Comparison of ENCODE assay signal across 17 mouse cellular contexts in the genomic region with DNA sequence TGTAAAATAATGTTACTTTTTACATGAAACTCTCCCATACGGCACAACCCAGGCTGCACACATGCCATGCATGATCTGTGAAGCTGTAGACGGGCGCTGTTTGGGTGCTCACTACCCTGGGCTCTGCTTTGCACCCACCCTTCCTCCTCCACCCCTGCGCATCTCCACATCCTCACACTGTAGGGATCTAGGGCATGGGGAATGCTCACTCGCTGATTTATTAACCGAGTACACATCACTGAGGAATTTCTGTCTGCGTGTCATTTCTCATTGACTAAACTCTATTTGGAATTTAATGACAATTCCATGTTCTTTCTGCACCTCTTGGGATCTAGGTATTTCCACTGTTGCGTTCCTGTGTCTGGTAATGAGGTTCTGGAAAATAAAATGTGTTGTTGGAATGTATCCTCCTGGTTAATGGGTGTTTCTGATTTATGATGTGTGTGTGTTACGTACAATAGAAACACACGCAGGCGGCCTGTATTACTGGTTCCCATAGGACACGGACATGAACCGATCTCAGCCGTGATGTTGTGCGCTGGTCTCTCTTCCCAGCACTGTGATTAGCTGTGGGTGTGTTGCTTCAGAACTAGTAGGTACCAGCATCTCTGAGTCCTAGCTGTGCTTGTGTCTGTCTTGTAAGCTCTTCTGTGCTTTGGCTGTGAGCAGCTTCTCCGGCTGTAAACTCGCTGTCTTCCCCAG.
DNase-seq lines count a peak whose midpoint lies in the region; ATAC-seq and TF ChIP-seq lines count a peak whose summit lies in the region.
"Had no signal": no experiment of that assay in that cellular context is flagged by ENCODE, and none has a peak within 500 bp of the region (broad histone marks: within the 10 kb centered on the region; RNA-seq: fewer than 3 reads in every experiment).

No protein-coding gene starts in this region.

- no peaks in the 10 kb centered on the region for H3K27me3 ChIP-seq in midbrain, embryonic 16.5 days (ENCODE audit: control insufficient read depth, insufficient read depth, low read depth, low read length)
- H3K27me3 ChIP-seq: CH12.LX; embryonic facial prominence, embryonic 12.5 days had no signal

- H3K9ac ChIP-seq in midbrain, embryonic 16.5 days (ENCODE audit: low read depth, low read length): no peak overlapping the region
- H3K9ac ChIP-seq: embryonic facial prominence, embryonic 12.5 days had no signal

- ATAC-seq in midbrain, embryonic 16.5 days: no peak

- no peak overlapping the region for H3K27ac ChIP-seq in gastrocnemius, adult 2 months
- H3K27ac ChIP-seq in midbrain, embryonic 16.5 days (ENCODE audit: low read length): peak overlapping the region; percentile 4; the same call in 1 of the 2 replicates
- H3K27ac ChIP-seq: embryonic facial prominence, embryonic 12.5 days; heart, adult 2 months; layer of hippocampus, adult 2 months had no signal

- no peak for DNase-seq in gastrocnemius, adult 2 months
- no peak for DNase-seq in gastrocnemius, adult 8-10 months (ENCODE audit: low spot score in 2 of 2)
- peak; percentile 13 to 23 for DNase-seq in kidney, postnatal 4 days
- no peak for DNase-seq in kidney, adult 8-10 months
- DNase-seq in forelimb bud, embryonic 11.5 days (ENCODE audit: low read depth, low spot score): peak; percentile 29
- DNase-seq in Muller cell, postnatal 12 days (ENCODE audit: inconsistent ontology term): no peak
- DNase-seq in adrenal gland, adult 2 months: no peak
- DNase-seq: cerebellum, postnatal 25 days; heart, adult 2 months; heart, postnatal 10 days; liver; lung, adult 2 months had no signal

- no peaks in the 10 kb centered on the region for H3K9me3 ChIP-seq in midbrain, embryonic 16.5 days (replicated peaks; ENCODE audit: control insufficient read depth, low read length, poor library complexity, severe bottlenecking)
- H3K9me3 ChIP-seq: embryonic facial prominence, embryonic 12.5 days; forebrain, embryonic 10.5 days had no signal

- H3K4me1 ChIP-seq in midbrain, embryonic 16.5 days (ENCODE audit: control insufficient read depth, insufficient read depth, low read length): no peaks in the 10 kb centered on the region

- TF ChIP-seq CTCF in gastrocnemius, adult 2 months (IDR thresholded peaks at IDR 0.05): no peak

- H3K4me3 ChIP-seq in gastrocnemius, adult 2 months: peak overlapping the region; percentile 23; the same call in 1 of the 2 replicates
- H3K4me3 ChIP-seq in midbrain, embryonic 16.5 days (ENCODE audit: low read depth, low read length): no peak overlapping the region
- H3K4me3 ChIP-seq: embryonic facial prominence, embryonic 12.5 days; forebrain, embryonic 10.5 days; heart, adult 2 months; layer of hippocampus, adult 2 months had no signal

- H3K36me3 ChIP-seq in midbrain, embryonic 16.5 days (ENCODE audit: control insufficient read depth, insufficient read depth, low read length): no peaks in the 10 kb centered on the region

- WGBS in midbrain, embryonic 16.5 days: 86% methylated on average over 17 of the region's 17 CpGs

- H3K4me2 ChIP-seq in midbrain, embryonic 16.5 days (ENCODE audit: low read length): no peak overlapping the region
- H3K4me2 ChIP-seq: embryonic facial prominence, embryonic 12.5 days had no signal

- intact Hi-C loops in gastrocnemius, adult 2 months (cut with DNase I): no loop called here

Comparison
In these comparisons a context has a peak if more than half of its experiments do, and no peak if none do; other contexts are left out.
1. DNase-seq: peak in kidney, postnatal 4 days (2 of 2) and forelimb bud, embryonic 11.5 days (single experiment); none in gastrocnemius, adult 2 months (single experiment), gastrocnemius, adult 8-10 months (0 of 2), kidney, adult 8-10 months (0 of 2), Muller cell, postnatal 12 days (single experiment) and adrenal gland, adult 2 months (single experiment).